Mouse (Mus musculus): Measurements from ENCODE around the gene A830031A19Rik. TPM values are rescaled to one million over a fixed set of nuclear protein-coding genes. Genes with fewer than 3 reads are reported as not detected.
A peak's percentile ranks its signal among the peaks of the same experiment; 100 is the strongest.

Gene A830031A19Rik
- total RNA-seq, 1 experiment from 2014 or later, result not detected

DNA sequence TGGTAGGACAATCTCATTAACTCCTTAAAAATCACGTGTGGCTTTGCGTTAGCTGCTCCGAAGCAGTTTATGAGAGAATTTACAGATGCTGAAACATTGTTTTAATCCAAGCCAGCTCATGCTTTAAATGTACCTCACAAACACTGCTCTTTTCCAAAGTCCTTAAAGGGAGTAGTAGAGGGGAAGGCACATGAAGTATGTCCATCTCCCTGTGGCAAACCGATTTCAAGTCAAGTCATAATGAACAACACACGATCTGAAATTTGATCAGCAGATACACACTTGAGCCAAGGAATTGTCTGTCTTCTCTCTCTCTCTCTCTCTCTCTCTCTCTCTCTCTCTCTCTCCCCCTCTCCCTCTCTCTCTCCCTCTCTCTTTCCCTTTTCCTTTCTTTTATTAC is 23.2 kb upstream of the A830031A19Rik start:
- ATAC-seq (ENCODE audit: extremely low read depth, insufficient number of reproducible peaks, low FRiP score, poor library complexity, severe bottlenecking), result no peak

DNA sequence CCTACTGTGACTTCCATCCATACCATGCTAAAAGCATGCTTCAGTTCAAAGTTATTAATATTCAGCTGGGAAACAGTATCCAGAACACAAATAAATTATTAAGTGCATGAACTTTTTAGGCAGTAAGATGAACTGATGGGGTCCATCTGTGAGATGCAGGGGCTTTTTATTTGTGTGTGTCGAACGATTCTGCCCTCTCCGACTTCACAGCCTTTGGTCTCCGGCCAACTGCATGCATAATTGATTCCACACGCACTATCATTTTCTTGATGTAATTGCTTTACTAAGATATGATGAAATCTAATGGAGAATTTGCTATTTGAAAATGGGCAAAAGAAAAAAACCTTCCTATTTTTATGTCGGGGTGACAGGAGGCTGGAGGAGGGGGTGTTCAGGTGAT is 22.2 kb upstream of the A830031A19Rik start:
- ATAC-seq (ENCODE audit: extremely low read depth, insufficient number of reproducible peaks, low FRiP score, poor library complexity, severe bottlenecking), result no peak

DNA sequence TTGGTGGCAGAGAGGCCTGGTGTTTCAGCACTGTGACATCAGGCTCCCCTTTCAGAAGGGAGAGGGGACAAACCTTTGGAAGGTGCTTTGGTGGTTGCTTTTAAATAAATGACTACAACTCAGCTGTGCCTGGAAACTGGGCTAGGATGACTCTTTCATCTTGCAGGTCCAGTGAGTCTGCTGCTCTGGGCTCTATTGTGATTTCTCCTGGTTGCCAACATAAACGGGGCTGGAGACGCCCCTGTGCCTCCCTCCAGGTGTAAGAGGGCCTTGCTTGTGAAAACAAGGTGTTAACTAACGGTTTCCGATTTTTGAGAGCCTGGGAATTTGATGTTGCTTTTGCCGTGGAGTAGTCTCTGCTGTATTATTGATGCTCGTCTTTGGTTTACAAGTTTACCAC is 21.6 kb upstream of the A830031A19Rik start:
- ATAC-seq (ENCODE audit: extremely low read depth, insufficient number of reproducible peaks, low FRiP score, poor library complexity, severe bottlenecking), result no peak

DNA sequence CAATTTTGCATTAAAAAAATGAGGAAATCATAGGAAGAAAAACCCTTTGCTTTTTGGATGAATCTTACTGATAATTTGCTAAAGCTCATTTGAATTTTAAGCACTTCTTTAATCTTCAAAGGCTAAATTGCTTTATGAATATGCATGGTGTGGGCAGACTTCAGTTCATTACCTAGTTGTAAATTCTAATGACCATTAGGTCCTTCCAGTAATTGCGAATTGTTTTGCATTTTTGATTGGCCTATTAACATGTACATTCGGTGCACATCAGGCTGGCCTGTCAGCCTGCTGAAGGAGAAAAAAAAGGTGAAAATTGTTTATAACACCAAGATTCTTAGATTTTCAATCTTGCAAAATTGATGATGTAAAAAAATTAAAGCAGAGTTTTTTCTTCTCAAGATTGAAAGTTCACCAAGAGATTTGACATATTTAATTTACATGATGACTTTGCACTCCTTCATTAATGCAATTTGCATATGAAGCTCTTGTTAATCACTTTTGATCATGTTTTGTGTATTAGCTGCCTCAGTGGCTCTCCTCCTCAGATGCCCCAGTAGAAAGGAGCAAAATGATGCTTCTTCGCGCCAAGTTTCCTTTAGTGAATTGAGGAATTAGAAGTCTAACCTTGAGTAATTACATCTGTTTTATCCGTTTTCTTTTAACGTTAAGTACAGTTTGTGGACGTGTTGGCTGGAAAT is 21.0 kb upstream of the A830031A19Rik start:
- no peak for ATAC-seq (ENCODE audit: extremely low read depth, insufficient number of reproducible peaks, low FRiP score, poor library complexity, severe bottlenecking)

DNA sequence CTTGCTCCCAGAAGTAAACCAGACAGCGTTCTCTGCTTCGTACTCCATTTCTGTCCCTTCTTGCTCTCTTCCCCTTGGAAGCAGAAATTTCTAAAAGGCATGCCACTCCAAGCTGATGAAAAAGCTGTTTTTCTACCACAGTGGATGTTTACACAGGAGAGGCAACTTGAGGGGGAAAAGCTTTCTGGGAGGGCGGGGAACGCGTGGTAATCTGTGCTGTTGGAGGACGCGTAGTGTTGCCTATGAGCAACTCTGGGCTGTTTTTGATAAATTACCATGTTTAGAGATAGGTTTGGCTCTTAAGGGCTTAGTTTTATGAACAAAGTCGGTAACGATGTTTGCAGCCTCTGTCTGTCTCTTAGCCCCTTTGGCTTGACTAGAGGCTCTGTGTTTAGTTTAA is 20.4 kb upstream of the A830031A19Rik start:
- ATAC-seq (ENCODE audit: extremely low read depth, insufficient number of reproducible peaks, low FRiP score, poor library complexity, severe bottlenecking), result no peak

DNA sequence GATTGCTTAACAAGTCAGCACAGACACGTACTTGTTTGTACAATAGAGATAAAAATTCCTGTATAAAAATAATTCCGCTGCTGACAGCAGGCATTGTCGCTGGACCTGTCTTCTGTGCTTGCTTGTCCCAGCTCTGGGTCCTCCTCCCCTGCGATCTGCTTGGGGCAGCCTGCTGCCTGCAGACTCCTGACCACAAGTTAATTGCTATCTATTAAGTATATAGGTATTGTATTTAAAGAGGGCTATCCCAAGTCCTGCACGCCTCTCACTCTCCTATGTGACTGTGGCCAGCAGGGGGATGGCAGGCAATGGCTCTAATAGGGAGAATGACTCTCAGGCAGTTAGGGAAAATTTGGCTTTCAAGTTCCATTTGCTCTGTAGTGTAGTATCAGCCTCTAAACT is 19.2 kb upstream of the A830031A19Rik start:
- no peak for ATAC-seq (ENCODE audit: extremely low read depth, insufficient number of reproducible peaks, low FRiP score, poor library complexity, severe bottlenecking)

DNA sequence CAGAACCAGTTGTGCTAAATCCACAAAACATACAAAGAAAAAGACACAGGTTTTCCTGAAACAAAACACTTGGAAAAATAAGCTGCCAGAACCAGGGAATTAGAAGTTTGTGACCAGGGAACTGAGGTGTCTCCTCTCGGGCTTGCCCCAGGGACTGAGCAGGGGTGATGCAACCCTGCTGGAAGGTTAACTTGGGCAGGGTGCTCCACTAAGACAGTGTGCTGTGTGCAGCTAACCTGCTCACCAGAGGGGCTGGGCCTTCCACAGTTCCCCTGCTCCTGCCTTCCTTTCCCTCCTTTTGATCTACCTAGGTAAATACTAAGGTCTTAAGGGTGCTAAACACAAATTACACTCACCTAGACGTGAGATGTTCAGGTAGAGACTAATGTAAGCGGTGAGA is 17.8 kb upstream of the A830031A19Rik start:
- no peak for ATAC-seq (ENCODE audit: extremely low read depth, insufficient number of reproducible peaks, low FRiP score, poor library complexity, severe bottlenecking)

DNA sequence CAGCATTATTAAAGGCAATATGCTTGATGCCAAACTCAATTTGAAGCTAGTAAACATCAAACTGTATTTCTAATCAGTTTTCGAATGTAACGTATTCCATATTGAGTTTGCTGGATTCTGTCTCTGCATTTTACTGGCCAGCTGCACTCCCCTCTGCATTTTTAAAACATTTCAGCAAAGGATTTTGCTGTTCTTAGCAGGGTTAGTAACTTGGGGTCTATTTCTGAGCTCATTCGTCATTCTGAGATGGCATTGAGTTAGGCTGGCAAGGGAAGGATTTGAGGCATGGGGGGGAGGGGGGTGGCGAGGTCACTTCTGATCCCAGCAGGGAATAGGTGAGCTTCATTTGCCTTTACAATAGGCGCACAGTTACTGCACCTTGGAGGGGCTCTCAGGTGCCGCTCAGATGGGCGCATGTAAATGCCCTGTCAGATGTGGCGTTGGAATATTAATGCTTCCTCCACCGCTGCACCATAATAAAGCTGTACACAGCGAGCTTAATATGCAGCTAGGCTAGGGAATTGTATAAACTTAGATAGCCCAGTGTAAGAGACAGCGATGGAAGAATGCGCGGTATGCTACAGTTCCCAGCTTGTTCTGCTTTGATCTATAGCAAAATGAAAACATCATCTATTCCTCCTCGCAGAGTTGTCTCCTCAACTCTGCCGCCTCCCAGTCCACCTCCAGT is 16.7 kb upstream of the A830031A19Rik start:
- no peak for ATAC-seq (ENCODE audit: extremely low read depth, insufficient number of reproducible peaks, low FRiP score, poor library complexity, severe bottlenecking)

DNA sequence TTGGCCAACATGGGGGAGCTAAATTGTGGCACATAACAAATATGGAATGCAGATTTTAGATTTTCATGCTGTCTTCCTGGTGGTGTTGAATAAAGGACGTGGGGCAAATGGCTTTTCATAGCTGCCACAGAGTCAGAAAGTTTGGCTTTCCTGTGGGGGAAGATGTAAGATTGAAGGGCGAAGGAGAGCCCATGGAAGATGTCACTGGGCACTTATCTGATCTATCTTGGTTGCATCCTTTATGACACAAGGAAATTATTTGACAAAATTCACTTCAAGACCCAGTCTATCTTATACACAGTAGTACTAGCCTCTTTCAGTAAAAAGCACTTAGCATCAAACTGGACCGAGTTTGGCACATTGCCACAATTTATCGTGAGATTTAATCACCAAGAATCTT is 15.6 kb upstream of the A830031A19Rik start:
- no peak for ATAC-seq (ENCODE audit: extremely low read depth, insufficient number of reproducible peaks, low FRiP score, poor library complexity, severe bottlenecking)

DNA sequence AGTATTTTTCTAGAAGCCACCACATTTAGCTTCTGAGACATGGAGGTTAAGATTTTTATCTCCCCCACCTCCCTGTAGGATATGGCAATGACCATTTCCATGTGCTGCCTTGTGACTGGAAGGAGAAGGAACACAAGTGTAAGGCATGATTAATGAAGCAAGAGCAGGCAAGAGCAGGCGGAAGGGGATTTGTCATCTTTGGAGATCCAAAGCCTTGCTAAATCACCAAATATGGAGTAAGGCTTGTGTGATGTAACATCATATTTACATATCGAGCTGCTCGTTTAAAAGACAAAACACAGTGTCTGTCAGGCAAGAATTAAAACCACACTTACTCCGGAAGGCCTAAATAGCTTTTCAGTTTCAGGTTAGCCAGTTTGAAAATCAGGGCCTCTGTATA is 12.2 kb upstream of the A830031A19Rik start:
- peak; percentile 69; the same call in 1 of the 2 replicates for ATAC-seq (ENCODE audit: extremely low read depth, insufficient number of reproducible peaks, low FRiP score, poor library complexity, severe bottlenecking)

DNA sequence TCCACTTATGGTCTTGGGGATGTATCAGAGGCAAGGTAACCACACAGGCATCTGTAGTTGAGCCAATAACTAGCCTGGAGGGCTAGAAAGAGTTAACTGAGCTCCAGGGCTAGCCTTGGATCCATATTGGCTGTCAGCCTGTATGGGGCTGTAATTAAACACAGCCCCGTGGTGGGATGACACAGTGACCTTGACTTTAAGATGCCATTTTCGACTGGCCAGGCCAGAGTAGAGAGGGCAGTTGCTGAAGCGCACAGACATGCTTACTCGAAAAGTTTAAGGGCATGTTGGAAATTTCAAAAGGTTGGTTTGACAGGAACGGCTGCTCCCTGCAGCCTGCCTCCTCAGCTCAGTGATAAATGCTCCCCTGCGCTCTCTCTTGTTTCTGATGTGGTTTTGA is 11.1 kb upstream of the A830031A19Rik start:
- no peak for ATAC-seq (ENCODE audit: extremely low read depth, insufficient number of reproducible peaks, low FRiP score, poor library complexity, severe bottlenecking)

DNA sequence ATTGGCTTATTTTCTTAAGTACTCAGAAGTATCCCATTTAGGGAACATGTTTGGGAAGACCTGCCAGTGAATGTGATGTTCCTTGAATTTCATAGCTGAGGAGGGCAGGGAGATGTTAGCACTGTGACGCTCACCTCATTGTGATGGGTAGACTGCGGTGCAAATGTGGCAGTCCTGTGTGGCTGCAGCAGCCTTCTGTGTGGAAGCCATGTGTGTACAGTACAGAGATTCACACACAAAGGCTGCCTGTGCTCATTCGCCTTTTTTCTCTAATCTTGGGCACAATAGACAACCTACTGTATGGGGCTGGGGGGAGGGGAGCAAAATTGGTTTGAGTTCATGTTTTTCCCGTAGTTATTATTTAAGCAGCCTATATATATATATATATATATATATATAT is 9.7 kb upstream of the A830031A19Rik start:
- ATAC-seq (ENCODE audit: extremely low read depth, insufficient number of reproducible peaks, low FRiP score, poor library complexity, severe bottlenecking), result no peak

DNA sequence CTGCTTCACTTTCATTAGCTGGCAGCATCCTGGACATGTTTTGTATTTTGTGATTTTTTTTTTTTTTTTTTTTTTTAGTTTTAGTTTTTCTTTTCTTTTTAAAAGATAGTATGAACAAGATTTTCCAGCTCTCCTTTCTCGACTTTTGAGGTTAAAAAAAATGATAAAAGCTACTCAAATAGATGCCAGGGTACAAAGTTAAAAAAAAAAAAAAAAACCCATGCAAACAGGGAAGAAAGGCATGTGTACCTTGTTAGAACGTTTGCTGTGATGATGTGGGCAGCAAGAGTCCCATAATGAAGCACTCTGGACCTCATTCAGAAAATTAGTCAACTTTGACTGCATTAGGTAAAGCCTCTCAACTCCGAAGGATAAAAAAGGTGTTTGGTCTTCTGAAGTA is 9.2 kb upstream of the A830031A19Rik start:
- ATAC-seq (ENCODE audit: extremely low read depth, insufficient number of reproducible peaks, low FRiP score, poor library complexity, severe bottlenecking), result no peak

DNA sequence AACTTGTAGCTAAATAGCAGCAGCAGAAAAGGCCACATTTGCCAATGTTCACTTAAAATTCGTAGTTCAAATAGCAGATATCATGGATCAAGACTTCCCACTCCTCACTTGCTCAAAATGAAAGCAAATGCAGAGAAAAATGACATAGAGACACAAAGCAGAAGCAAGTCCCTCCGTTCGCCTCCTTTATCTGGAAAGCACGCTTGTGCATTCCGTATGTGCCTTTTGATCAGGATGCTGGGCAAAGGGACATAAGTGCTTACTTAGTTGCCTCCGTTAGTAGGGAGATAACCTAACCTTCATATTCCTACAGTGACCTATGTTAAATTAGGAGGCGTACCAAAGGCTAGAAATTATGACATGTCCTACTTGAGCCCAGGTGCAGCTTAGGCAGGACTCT is 8.6 kb upstream of the A830031A19Rik start:
- ATAC-seq (ENCODE audit: extremely low read depth, insufficient number of reproducible peaks, low FRiP score, poor library complexity, severe bottlenecking), result no peak

DNA sequence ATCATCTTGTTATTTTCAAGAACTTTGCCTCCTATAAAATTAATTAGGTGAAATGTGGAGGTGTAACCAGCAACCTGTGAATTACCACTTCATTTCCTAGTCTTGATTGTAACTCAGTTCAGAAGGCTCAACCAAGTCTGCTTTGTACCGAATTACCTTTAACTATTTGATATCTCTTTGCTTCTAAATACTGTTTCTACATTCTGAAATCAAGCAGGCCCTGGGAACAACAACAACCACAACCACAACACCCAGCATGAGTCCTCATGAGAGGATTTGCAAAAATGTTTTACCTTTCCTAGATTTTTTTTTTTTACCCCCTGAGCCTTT is 8.2 kb upstream of the A830031A19Rik start:
- no peak for ATAC-seq (ENCODE audit: extremely low read depth, insufficient number of reproducible peaks, low FRiP score, poor library complexity, severe bottlenecking)

DNA sequence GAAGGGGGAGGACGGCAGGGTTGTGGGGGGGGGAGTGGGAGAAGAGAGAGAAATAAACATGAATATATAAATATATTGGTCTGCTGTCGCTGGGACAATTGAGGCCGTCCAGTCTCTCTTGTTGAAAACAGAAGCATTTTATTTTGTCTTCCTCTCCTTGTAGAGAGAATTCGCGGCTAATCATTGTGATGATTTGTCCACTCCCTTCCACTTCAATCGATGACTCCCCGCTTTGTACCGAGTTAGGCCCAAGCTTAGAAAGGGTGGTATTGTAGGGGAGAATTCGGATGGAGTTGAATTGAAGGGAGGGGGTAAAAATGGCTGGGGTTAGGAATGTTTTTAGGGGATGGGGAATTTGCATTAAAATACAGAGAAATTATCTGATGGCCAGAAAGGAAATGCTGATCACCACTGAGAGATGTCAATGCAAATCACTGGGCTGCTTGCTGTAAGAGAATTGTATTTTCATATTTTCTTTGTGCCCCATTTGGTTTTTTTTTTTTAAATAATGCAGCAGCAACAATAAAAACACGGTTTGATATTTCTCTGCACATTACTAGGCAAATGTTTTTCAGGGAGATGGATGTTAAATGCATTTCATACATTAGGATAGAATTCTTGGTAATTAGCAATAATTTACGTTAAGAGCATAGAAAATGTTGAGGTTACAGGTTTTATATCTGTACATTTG is 7.7 kb upstream of the A830031A19Rik start:
- ATAC-seq (ENCODE audit: extremely low read depth, insufficient number of reproducible peaks, low FRiP score, poor library complexity, severe bottlenecking), result no peak

DNA sequence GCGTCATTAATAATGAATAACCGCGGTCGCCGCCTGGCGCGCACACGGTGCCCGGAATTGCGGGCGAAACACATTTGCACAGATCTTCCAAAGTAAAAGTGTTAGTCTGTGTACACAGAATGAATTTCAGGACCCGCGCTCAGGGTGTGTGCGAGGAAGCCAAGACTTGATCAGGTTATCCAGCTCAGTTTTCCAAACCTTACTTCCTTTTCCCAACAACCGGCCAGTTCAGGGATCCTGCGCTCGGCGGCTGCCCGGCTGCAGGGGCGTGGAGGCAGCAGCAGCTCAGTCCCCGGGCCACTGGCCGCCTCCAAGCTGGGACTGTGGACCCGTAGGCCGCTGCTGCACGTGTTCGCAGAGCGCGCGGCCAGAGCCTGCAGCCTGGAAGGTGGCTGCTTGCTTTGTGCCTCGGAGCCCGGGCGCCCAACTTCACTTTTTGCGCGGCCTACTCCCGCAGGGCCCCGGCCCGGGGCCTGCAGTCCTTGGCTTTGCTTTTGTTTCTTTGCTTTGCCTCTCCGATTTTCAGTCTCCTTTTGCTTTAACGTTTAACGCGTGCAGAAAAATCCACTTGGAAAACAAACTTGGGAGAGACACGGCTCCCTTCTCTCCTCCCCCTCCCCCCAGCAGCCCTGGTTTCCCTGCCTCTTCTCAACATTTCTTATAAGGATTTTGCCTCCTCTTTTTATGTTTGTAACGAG is 7.0 kb upstream of the A830031A19Rik start:
- ATAC-seq (ENCODE audit: extremely low read depth, insufficient number of reproducible peaks, low FRiP score, poor library complexity, severe bottlenecking), result no peak

DNA sequence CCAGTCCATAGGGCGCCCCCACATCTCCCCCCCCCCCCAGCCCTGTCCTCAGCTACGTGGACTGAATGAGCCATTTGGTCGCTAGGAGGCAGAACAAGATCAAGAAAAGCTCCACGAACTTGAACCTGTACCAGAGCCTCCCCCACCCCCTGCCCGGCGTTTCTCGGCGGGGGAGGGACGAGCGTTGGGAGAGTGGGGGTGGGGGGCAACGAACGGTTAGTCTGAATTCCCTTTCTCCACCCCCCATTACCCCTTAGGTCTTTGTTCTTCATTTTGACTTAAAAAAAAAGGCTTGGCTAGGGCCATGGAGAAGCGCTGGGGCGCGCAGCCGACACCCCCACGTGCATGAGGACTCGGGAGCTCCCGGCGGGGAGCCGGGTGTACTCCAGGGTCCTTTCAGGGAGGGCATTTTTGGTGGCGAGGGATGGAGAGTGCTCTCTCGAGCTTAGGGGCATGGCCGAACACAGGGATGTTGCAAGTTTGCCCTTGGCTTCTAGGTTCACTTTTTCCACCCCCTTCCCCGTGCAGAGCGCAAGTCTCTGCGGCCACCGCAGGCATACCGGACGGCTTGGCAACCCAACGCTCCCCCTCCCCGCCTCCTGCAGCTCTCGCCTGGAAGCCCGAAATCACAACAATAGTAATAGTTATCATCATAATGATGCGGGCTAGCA is 6.3 kb upstream of the A830031A19Rik start:
- peak; percentile 42 for ATAC-seq (ENCODE audit: extremely low read depth, insufficient number of reproducible peaks, low FRiP score, poor library complexity, severe bottlenecking)

DNA sequence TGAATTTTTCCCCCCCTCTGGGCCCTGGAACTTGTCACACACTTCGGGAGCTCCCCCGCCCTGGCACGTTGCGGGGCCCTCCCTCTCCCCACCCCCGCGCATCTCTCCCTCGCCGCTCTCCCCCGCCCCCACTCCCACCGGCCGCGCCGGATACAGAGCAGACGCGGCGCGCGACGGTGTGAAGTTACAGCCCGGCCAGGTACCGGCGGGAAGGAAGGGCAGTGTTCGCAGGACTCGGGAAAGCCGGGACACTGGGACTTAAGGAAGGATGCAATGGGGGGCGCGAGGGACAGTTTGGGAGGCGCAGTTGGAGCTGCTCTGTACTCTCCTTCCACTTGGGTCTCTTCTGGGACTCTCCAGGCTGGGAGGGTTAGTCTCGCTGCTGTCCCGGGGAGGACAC is 5.7 kb upstream of the A830031A19Rik start:
- ATAC-seq (ENCODE audit: extremely low read depth, insufficient number of reproducible peaks, low FRiP score, poor library complexity, severe bottlenecking), result no peak
